Mouse (Mus musculus) cortical plate, adult 2 months (tissue): ENCODE results near the gene Arl10.

Experiments
- CTCF ChIP-seq: fragments of 200-500 bp; IDR thresholded peaks from 2 replicates; pipeline ENCODE4 v1.5.1; 2011; ENCODE audit warnings: mild to moderate bottlenecking, control low read depth, low read length; ENCODE audit not compliant: insufficient read depth; ENCODE audit errors: extremely low read depth
- POLR2A ChIP-seq: fragments of 200-500 bp; IDR thresholded peaks from 2 replicates; pipeline ENCODE4 v1.6.1; 2011; ENCODE audit warnings: mild to moderate bottlenecking, low read length, control low read depth; ENCODE audit not compliant: insufficient read depth; ENCODE audit errors: extremely low read depth

DNA sequence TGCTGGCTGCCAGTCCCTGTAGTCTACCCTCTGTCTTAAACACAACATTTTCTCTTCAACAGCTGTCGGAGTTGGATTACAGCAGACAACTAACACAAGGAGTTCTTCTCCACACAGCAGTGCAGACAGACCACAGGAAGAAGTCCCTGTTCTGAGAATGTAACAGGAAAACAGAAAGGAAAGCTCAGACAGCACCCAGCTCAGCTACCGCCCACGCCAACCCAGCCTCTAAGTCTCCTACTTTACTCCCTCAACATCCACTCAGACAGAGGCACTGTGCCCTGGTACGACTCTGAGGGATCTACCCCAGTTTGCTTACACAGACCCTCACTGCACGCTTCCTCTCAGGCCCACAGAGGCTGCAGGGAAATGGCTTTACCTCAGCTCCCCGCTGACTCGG lies 14.2 kb upstream of the Arl10 start:
- no peak for TF ChIP-seq CTCF
- no peak for TF ChIP-seq POLR2A
